Mouse (Mus musculus) megakaryocyte, embryonic 14.5 days (primary cell): ENCODE data around the gene Tubb4b. TPM values are rescaled to one million over a fixed set of nuclear protein-coding genes. Genes with fewer than 3 reads are reported as not detected.

Experiments used
- H3K27me3 ChIP-seq: replicated peaks from 2 replicates; pipeline ENCODE3; 2012; ENCODE audit warnings: inconsistent platforms
- H3K36me3 ChIP-seq: replicated peaks from 2 replicates; pipeline ENCODE3; 2012; ENCODE audit warnings: low read length, inconsistent platforms, mixed read lengths
- H3K4me1 ChIP-seq: 2 replicates; pipeline ENCODE4 v1.6.1; 2012; ENCODE audit warnings: inconsistent platforms
- H3K4me3 ChIP-seq: replicated peaks from 2 replicates; pipeline ENCODE3; 2012; ENCODE audit warnings: moderate library complexity, mild to moderate bottlenecking, inconsistent platforms
- H3K9me3 ChIP-seq: 2 replicates; pipeline ENCODE4 v1.6.1; 2012; ENCODE audit warnings: inconsistent platforms
- FLI1 ChIP-seq: IDR thresholded peaks from 2 replicates; pipeline ENCODE4 v1.6.1; 2012; ENCODE audit warnings: low read length, inconsistent platforms, mixed read lengths
- GATA1 ChIP-seq: IDR thresholded peaks from 3 replicates; pipeline ENCODE4 v1.6.1; 2012; ENCODE audit warnings: mixed read lengths, low read length, inconsistent platforms, borderline replicate concordance
- polyA plus RNA-seq: library from polyadenylated mRNA; stranded (reverse); fragments of >175 nt; gene quantifications from 2 replicates; pipeline ENCODE4 v1.2.3, GENCODE M21; 2012; ENCODE audit warnings: low replicate concordance; ENCODE audit not compliant: insufficient read depth

Gene Tubb4b
- polyA plus RNA-seq, 1 experiment: 365 TPM

GRCm38 (mm10) chr2:25246183-25247072 is 21.9 kb upstream of the Tubb4b start, which contains the start of gene AL732309.1:
Gene AL732309.1, minus strand, starts transcription at chr2:25246863.
- H3K27me3 ChIP-seq: peaks cover 28% of the 10 kb centered on the region
- TF ChIP-seq GATA1 (no peak), FLI1 (no peak)
- H3K36me3 ChIP-seq: peaks cover 74% of the 10 kb centered on the region
- H3K4me1 ChIP-seq: peaks cover 28% of the 10 kb centered on the region
- peak within 1 kb of the TSS; percentile 31 for H3K4me3 ChIP-seq
- no peaks in the 10 kb centered on the region for H3K9me3 ChIP-seq

- Histone ChIP-seq H3K4me1 (peaks cover 31% of the 10 kb centered on the region), H3K9me3 (no peaks in the 10 kb centered on the region), H3K4me3 (peak overlapping the region; percentile 57), H3K27me3 (peaks cover 51% of the 10 kb centered on the region), H3K36me3 (peaks cover 51% of the 10 kb centered on the region)
- TF ChIP-seq GATA1: no peak
- TF ChIP-seq FLI1: no peak
Observed at GRCm38 (mm10) chr2:25244144-25244543, 19.6 kb upstream of the Tubb4b start.

- H3K9me3 ChIP-seq: no peaks in the 10 kb centered on the region
- peaks cover 35% of the 10 kb centered on the region for H3K4me1 ChIP-seq
- no peak overlapping the region for H3K4me3 ChIP-seq
- no peak for TF ChIP-seq GATA1
- TF ChIP-seq FLI1: no peak
- peaks cover 43% of the 10 kb centered on the region for H3K36me3 ChIP-seq
- H3K27me3 ChIP-seq: peaks cover 56% of the 10 kb centered on the region
Observed at GRCm38 (mm10) chr2:25243342-25243741, 18.8 kb upstream of the Tubb4b start.

- Histone ChIP-seq H3K4me3 (peak within 1 kb of the TSS; percentile 89), H3K27me3 (peaks cover 68% of the 10 kb centered on the region), H3K9me3 (no peaks in the 10 kb centered on the region), H3K36me3 (peaks cover 31% of the 10 kb centered on the region), H3K4me1 (peaks cover 38% of the 10 kb centered on the region)
- TF ChIP-seq GATA1 (no peak), FLI1 (no peak)
Observed at GRCm38 (mm10) chr2:25242101-25242506, 17.6 kb upstream of the Tubb4b start, which contains the start of the genes Rnf208 and Cysrt1. Gene Rnf208, plus strand, starts transcription at chr2:25242255. Gene Cysrt1, minus strand, starts transcription at chr2:25242452.

GRCm38 (mm10) chr2:25241438-25241775 is 16.9 kb upstream of the Tubb4b start:
- H3K4me3 ChIP-seq: peak overlapping the region; percentile 89

GRCm38 (mm10) chr2:25240723-25241437 is 16.4 kb upstream of the Tubb4b start:
- no peak for TF ChIP-seq FLI1
- TF ChIP-seq GATA1: no peak
- H3K4me1 ChIP-seq: peaks cover 50% of the 10 kb centered on the region

More at GRCm38 (mm10) chr2:25241438-25241775, 16.9 kb upstream of the Tubb4b start:
- TF ChIP-seq GATA1 (no peak), FLI1 (no peak)
- Histone ChIP-seq H3K27me3 (peaks cover 73% of the 10 kb centered on the region), H3K36me3 (peaks cover 24% of the 10 kb centered on the region), H3K4me1 (peaks cover 45% of the 10 kb centered on the region), H3K9me3 (no peaks in the 10 kb centered on the region)

GRCm38 (mm10) chr2:25240310-25240709 is 15.8 kb upstream of the Tubb4b start:
- Histone ChIP-seq H3K36me3 (peaks cover 13% of the 10 kb centered on the region), H3K4me1 (peaks cover 50% of the 10 kb centered on the region), H3K9me3 (no peaks in the 10 kb centered on the region), H3K4me3 (peak overlapping the region; percentile 5), H3K27me3 (peaks cover 84% of the 10 kb centered on the region)
- TF ChIP-seq FLI1: no peak
- TF ChIP-seq GATA1: no peak

More at GRCm38 (mm10) chr2:25240723-25241437, 16.4 kb upstream of the Tubb4b start:
- H3K36me3 ChIP-seq: peaks cover 18% of the 10 kb centered on the region
- H3K4me3 ChIP-seq: peak overlapping the region; percentile 89
- H3K9me3 ChIP-seq: no peaks in the 10 kb centered on the region
- H3K27me3 ChIP-seq: peaks cover 79% of the 10 kb centered on the region

- no peak overlapping the region for H3K4me3 ChIP-seq
- TF ChIP-seq GATA1: no peak
- TF ChIP-seq FLI1: no peak
- H3K27me3 ChIP-seq: peaks cover 90% of the 10 kb centered on the region
- H3K36me3 ChIP-seq: peaks cover 8% of the 10 kb centered on the region
- no peaks in the 10 kb centered on the region for H3K9me3 ChIP-seq
- peaks cover 50% of the 10 kb centered on the region for H3K4me1 ChIP-seq
Observed at GRCm38 (mm10) chr2:25239766-25240165, 15.3 kb upstream of the Tubb4b start.

- H3K27me3 ChIP-seq: peaks cover 93% of the 10 kb centered on the region
- no peaks in the 10 kb centered on the region for H3K36me3 ChIP-seq
- no peak overlapping the region for H3K4me3 ChIP-seq
- TF ChIP-seq FLI1 (no peak), GATA1 (no peak)
- no peaks in the 10 kb centered on the region for H3K9me3 ChIP-seq
- peaks cover 59% of the 10 kb centered on the region for H3K4me1 ChIP-seq
Observed at GRCm38 (mm10) chr2:25238106-25238505, 13.6 kb upstream of the Tubb4b start.

GRCm38 (mm10) chr2:25237522-25237921 is 13.0 kb upstream of the Tubb4b start:
- TF ChIP-seq FLI1 (no peak), GATA1 (no peak)
- Histone ChIP-seq H3K27me3 (peaks cover 93% of the 10 kb centered on the region), H3K4me1 (peaks cover 54% of the 10 kb centered on the region), H3K9me3 (no peaks in the 10 kb centered on the region), H3K4me3 (no peak overlapping the region), H3K36me3 (no peaks in the 10 kb centered on the region)
